Mouse (Mus musculus) kidney, postnatal 0 days (tissue): ENCODE measurements around the gene Rgs8. TPM values are rescaled to one million over a fixed set of nuclear protein-coding genes. Genes with fewer than 3 reads are reported as not detected.

Experiments
- ATAC-seq: fragments of 200-750 bp; cut with Nextera tagmentation; replicated peaks from 2 replicates; pipeline ENCODE4 v1.8.0; 2017; ENCODE audit warnings: low read depth, moderate number of reproducible peaks, moderate TSS enrichment, moderate library complexity; ENCODE audit not compliant: low FRiP score
- DNase-seq: peaks from one replicate; pipeline ENCODE4 v3.0.0-alpha.2; 2016; ENCODE audit warnings: low spot score
- H3K27ac ChIP-seq: fragments of 300-500 bp; sonication (generic); 2 replicates; pipeline ENCODE4 v1.5.1; 2014; ENCODE audit warnings: mild to moderate bottlenecking
- H3K27me3 ChIP-seq: fragments of 300-500 bp; sonication (generic); 2 replicates; pipeline ENCODE4 v1.6.1; 2014; ENCODE audit warnings: low read length, mixed read lengths; ENCODE audit not compliant: insufficient read depth
- H3K36me3 ChIP-seq: fragments of 300-500 bp; sonication (generic); 2 replicates; pipeline ENCODE4 v1.6.1; 2014; ENCODE audit warnings: low read length, mixed read lengths; ENCODE audit not compliant: insufficient read depth
- H3K4me1 ChIP-seq: fragments of 300-500 bp; sonication (generic); replicated peaks from 2 replicates; pipeline ENCODE4 v1.6.1; 2014; ENCODE audit warnings: antibody characterized with exemption, low read length, mixed read lengths; ENCODE audit not compliant: insufficient read depth
- H3K4me2 ChIP-seq: fragments of 300-500 bp; sonication (generic); 2 replicates; pipeline ENCODE4 v1.6.1; 2014; ENCODE audit warnings: mild to moderate bottlenecking, low read length, moderate library complexity, mixed read lengths
- H3K4me3 ChIP-seq: fragments of 300-500 bp; sonication (generic); replicated peaks from 2 replicates; pipeline ENCODE4 v1.5.1; 2014; ENCODE audit warnings: low read depth, low read length
- H3K9ac ChIP-seq: fragments of 300-500 bp; sonication (generic); 2 replicates; pipeline ENCODE4 v1.6.1; 2014; ENCODE audit warnings: low read depth, low read length
- H3K9me3 ChIP-seq: fragments of 300-500 bp; sonication (generic); replicated peaks from 2 replicates; pipeline ENCODE4 v1.6.1; 2016; ENCODE audit warnings: low read length, inconsistent platforms, mixed read lengths
- CTCF ChIP-seq: IDR thresholded peaks from 2 replicates; pipeline ENCODE4 v1.5.1; 2016; ENCODE audit warnings: antibody characterized with exemption, low read depth, mild to moderate bottlenecking, moderate library complexity
- WGBS: fragments of 180-500 bp; shearing (Covaris S2); extraction: QIAGEN DNeasy Blood & Tissue Kit; methylation state at CpG from one replicate; pipeline ENCODE4 v1.1.7; 2014; 5-methylcytosine and 5-hydroxymethylcytosine counted together
- polyA plus RNA-seq: library from polyadenylated mRNA; unstranded; fragments of >200 nt; fragmentation: Nextera tagmentation; extraction: Ambion mirVana; gene quantifications from 2 replicates; pipeline ENCODE4 v1.2.1, GENCODE M21; 2015

Gene Rgs8
- polyA plus RNA-seq, 1 experiment from 2014 or later, result 0.03 TPM

- TF ChIP-seq CTCF, result no peak
- peak overlapping the region; percentile 55 for H3K4me2 ChIP-seq
- H3K27ac ChIP-seq, result no peak overlapping the region
- H3K4me3 ChIP-seq, result no peak overlapping the region
- WGBS, result 64% methylated on average over 18 of the region's 18 CpGs
- no peaks in the 10 kb centered on the region for H3K36me3 ChIP-seq
- no peaks in the 10 kb centered on the region; the same call in 1 of the 2 replicates for H3K4me1 ChIP-seq
- no peak for DNase-seq
- ATAC-seq, result no peak
- H3K9me3 ChIP-seq, result no peaks in the 10 kb centered on the region
- H3K9ac ChIP-seq, result no peak overlapping the region
- peaks cover 4% of the 10 kb centered on the region; the same call in 1 of the 2 replicates for H3K27me3 ChIP-seq
These were observed 88.9 kb downstream of the Rgs8 start for GRCm38 (mm10) chr1:153741551-153742316.

GRCm38 (mm10) chr1:153742374-153743155, 89.7 kb downstream of the Rgs8 start:
- WGBS, result 40% methylated on average over 11 of the region's 11 CpGs
- Histone ChIP-seq H3K27me3 (peaks cover 4% of the 10 kb centered on the region; the same call in 1 of the 2 replicates), H3K36me3 (no peaks in the 10 kb centered on the region), H3K4me2 (no peak overlapping the region), H3K4me3 (no peak overlapping the region), H3K4me1 (no peaks in the 10 kb centered on the region; the same call in 1 of the 2 replicates), H3K9ac (no peak overlapping the region), H3K9me3 (no peaks in the 10 kb centered on the region), H3K27ac (no peak overlapping the region)
- DNase-seq (peak; percentile 81), ATAC-seq (no peak)
- TF ChIP-seq CTCF, result peak; percentile 99

GRCm38 (mm10) chr1:153746119-153746670, 93.4 kb downstream of the Rgs8 start:
- no peak for DNase-seq
- Histone ChIP-seq H3K9ac (no peak overlapping the region), H3K27me3 (peaks cover 1% of the 10 kb centered on the region; the same call in 1 of the 2 replicates), H3K4me3 (no peak overlapping the region), H3K9me3 (no peaks in the 10 kb centered on the region), H3K36me3 (no peaks in the 10 kb centered on the region), H3K4me2 (no peak overlapping the region), H3K4me1 (peaks cover 9% of the 10 kb centered on the region; the same call in 1 of the 2 replicates), H3K27ac (no peak overlapping the region)
- no peak for ATAC-seq
- WGBS, result 71% methylated on average over 14 of the region's 14 CpGs
- no peak for TF ChIP-seq CTCF

GRCm38 (mm10) chr1:153746728-153747127, 93.9 kb downstream of the Rgs8 start:
- Histone ChIP-seq H3K27ac (no peak overlapping the region), H3K9ac (no peak overlapping the region), H3K4me1 (peaks cover 9% of the 10 kb centered on the region; the same call in 1 of the 2 replicates), H3K36me3 (no peaks in the 10 kb centered on the region), H3K9me3 (no peaks in the 10 kb centered on the region), H3K4me2 (no peak overlapping the region), H3K27me3 (no peaks in the 10 kb centered on the region), H3K4me3 (no peak overlapping the region)
- WGBS, result 5% methylated on average over 12 of the region's 12 CpGs
- TF ChIP-seq CTCF, result peak; percentile 95
- peak; percentile 93 for DNase-seq
- ATAC-seq, result no peak; the same call in 1 of the 2 replicates

DNA sequence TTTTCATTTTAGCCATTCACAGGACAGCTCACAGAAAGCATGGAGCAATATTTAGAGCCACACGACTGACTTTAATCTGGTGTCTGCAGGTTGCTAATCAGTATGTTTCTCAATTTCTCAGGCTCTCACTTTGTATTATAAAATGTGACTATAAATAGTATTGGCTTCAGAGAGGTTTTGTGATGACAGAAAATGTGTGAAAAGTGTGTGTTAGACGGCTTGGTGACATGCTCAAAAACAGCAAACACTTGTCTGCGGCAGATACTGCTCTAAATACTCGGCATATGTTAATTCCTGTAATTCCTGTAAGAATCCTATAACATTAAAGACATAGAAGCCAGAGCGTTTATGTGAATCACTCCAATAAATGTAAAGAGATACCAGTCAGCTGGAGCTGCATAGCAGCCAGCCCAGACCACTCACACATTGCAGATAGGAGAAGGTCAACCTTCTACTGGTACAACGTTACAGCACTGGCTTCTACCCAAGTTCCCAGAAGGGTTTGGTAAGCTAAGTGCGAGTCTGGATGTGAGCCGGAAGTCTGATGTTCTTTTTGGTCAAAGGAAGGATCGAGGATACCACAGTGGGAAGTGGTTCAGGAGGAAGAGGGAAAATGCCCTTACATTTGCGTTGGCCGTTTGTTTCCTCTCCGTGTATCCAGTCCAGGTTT, 95.2 kb downstream of the Rgs8 start:
- Histone ChIP-seq H3K4me3 (no peak overlapping the region), H3K27ac (peak overlapping the region; percentile 25; the same call in 1 of the 2 replicates), H3K27me3 (no peaks in the 10 kb centered on the region), H3K36me3 (no peaks in the 10 kb centered on the region), H3K4me1 (peaks cover 12% of the 10 kb centered on the region; the same call in 1 of the 2 replicates), H3K9ac (no peak overlapping the region), H3K9me3 (no peaks in the 10 kb centered on the region), H3K4me2 (peak overlapping the region; percentile 63)
- DNase-seq (peak; percentile 58), ATAC-seq (no peak)
- WGBS, result 57% methylated on average over 12 of the region's 12 CpGs
- no peak for TF ChIP-seq CTCF

- 0 out of 2 replicates have a peak overlapping the region, but pooled peaks have one; percentile 60 for H3K9ac ChIP-seq
- no peak overlapping the region for H3K4me3 ChIP-seq
- H3K36me3 ChIP-seq, result no peaks in the 10 kb centered on the region
- H3K4me2 ChIP-seq, result peak overlapping the region; percentile 63
- no peaks in the 10 kb centered on the region for H3K27me3 ChIP-seq
- DNase-seq, result peak; percentile 90
- ATAC-seq, result no peak; the same call in 1 of the 2 replicates
- WGBS, result 0% methylated on average over 1 of the region's 1 CpGs
- H3K27ac ChIP-seq, result peak overlapping the region; percentile 73
- TF ChIP-seq CTCF, result no peak
- H3K9me3 ChIP-seq, result no peaks in the 10 kb centered on the region
- H3K4me1 ChIP-seq, result peaks cover 12% of the 10 kb centered on the region; the same call in 1 of the 2 replicates
These were observed 95.7 kb downstream of the Rgs8 start for GRCm38 (mm10) chr1:153748549-153748948.
